Mouse (Mus musculus): Measurements from ENCODE around the gene Npvf. TPM values are rescaled to one million over a fixed set of nuclear protein-coding genes. Genes with fewer than 3 reads are reported as not detected.

Gene Npvf
- 0.29 TPM in 1 of 2 replicates, not detected in the other for polyA plus RNA-seq (2016; fragmentation: Nextera tagmentation; extraction: Ambion mirVana)

GRCm38 (mm10) chr6:50654356-50654755 lies at the start of gene Npvf:
Gene Npvf (minus strand): TSS chr6:50654439.
- H3K9ac ChIP-seq, result no peak within 1 kb of the TSS
- H3K36me3 ChIP-seq, result no peaks in the 10 kb centered on the region
- no peak within 1 kb of the TSS for H3K4me2 ChIP-seq (replicated peaks)
- no peaks in the 10 kb centered on the region for H3K4me1 ChIP-seq
- no peak within 1 kb of the TSS for H3K4me3 ChIP-seq
- ATAC-seq (ENCODE audit: insufficient number of reproducible peaks, insufficient read depth, low FRiP score, low TSS enrichment), result no peak
- WGBS, result 69% methylated on average over 4 of the region's 4 CpGs
- H3K27ac ChIP-seq, result no peak within 1 kb of the TSS
- no peaks in the 10 kb centered on the region for H3K9me3 ChIP-seq
- H3K27me3 ChIP-seq, result no peaks in the 10 kb centered on the region

DNA sequence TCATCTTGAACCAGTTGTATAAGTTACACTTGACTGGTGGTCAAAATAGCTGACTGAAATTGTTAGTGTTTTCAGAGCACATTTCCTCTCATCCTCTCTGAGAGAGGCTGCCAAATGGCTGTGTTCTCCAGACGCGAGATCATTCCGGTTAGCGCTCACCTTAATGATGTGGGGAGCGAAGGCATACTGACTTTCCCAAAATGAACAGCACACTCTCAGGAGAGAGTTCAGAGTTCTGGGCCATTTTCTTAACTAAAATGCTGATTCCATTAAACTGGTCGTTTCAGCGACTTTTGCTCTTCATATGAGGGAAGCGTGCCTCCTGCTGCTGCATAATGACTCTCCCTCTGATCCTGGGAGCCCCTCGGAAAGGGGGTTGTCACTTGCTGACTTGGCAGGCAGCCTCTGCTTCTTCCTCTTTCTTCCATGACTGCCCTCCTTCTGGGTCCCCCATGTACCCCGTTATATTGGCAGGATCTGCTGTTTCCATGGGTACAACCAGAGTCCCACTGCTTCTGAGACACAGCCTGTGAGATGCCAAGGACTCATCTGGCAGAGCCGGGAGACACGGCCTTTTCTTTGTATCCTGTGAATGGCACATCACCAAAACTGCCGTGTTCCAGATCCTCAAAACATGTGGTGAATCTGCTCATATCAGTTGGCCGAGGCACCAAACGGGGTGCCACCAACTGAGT lies 35.0 kb upstream of the Npvf start:
- no peaks in the 10 kb centered on the region for H3K36me3 ChIP-seq
- peaks cover 6% of the 10 kb centered on the region; the same call in 1 of the 2 replicates for H3K4me1 ChIP-seq
- H3K4me3 ChIP-seq, result no peak overlapping the region
- H3K27ac ChIP-seq, result no peak overlapping the region
- no peak overlapping the region for H3K4me2 ChIP-seq (replicated peaks)
- H3K9ac ChIP-seq, result no peak overlapping the region
- no peaks in the 10 kb centered on the region for H3K9me3 ChIP-seq
- 65% methylated on average over 15 of the region's 15 CpGs for WGBS
- ATAC-seq (ENCODE audit: insufficient number of reproducible peaks, insufficient read depth, low FRiP score, low TSS enrichment), result no peak
- no peaks in the 10 kb centered on the region for H3K27me3 ChIP-seq

- Histone ChIP-seq H3K27me3 (peaks cover 5% of the 10 kb centered on the region; the same call in 1 of the 2 replicates), H3K27ac (no peak overlapping the region), H3K4me2 (replicated peaks) (no peak overlapping the region), H3K4me3 (no peak overlapping the region), H3K9ac (no peak overlapping the region), H3K4me1 (peaks cover 6% of the 10 kb centered on the region; the same call in 1 of the 2 replicates), H3K9me3 (no peaks in the 10 kb centered on the region), H3K36me3 (no peaks in the 10 kb centered on the region)
- WGBS, result 46% methylated on average over 7 of the region's 7 CpGs
- ATAC-seq (ENCODE audit: insufficient number of reproducible peaks, insufficient read depth, low FRiP score, low TSS enrichment), result no peak
These were observed 30.6 kb upstream of the Npvf start for GRCm38 (mm10) chr6:50684646-50685415.

GRCm38 (mm10) chr6:50681491-50681890 lies 27.3 kb upstream of the Npvf start:
- H3K9ac ChIP-seq, result no peak overlapping the region
- no peak for ATAC-seq (ENCODE audit: insufficient number of reproducible peaks, insufficient read depth, low FRiP score, low TSS enrichment)
- H3K9me3 ChIP-seq, result no peaks in the 10 kb centered on the region
- H3K27ac ChIP-seq, result no peak overlapping the region
- H3K4me2 ChIP-seq (replicated peaks), result no peak overlapping the region
- no peak overlapping the region for H3K4me3 ChIP-seq
- peaks cover 5% of the 10 kb centered on the region; the same call in 1 of the 2 replicates for H3K27me3 ChIP-seq
- H3K36me3 ChIP-seq, result no peaks in the 10 kb centered on the region
- H3K4me1 ChIP-seq, result 0 out of 2 replicates have a peak, but pooled peaks cover 6% of the 10 kb centered on the region
- 25% methylated on average over 5 of the region's 5 CpGs for WGBS

- 61% methylated on average over 20 of the region's 20 CpGs for WGBS
- Histone ChIP-seq H3K4me2 (replicated peaks) (no peak overlapping the region), H3K27me3 (peaks cover 5% of the 10 kb centered on the region; the same call in 1 of the 2 replicates)
These were observed 26.3 kb upstream of the Npvf start for GRCm38 (mm10) chr6:50680224-50681215.

DNA sequence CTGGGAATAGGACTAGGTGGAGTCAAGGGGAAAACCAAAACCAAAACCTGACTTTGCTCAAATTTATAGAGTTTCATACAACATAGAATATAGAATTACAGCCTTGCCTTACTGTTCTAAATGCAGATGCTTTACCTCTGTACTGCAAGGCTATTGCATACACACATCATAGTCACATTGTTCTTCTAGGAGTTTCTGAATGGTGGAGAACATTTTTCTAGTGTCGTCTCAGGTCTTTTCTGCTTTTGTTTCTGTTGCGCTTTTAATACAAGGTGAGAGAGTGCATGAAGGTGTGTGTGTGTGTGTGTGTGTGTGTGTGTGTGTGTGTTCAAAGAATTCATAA lies 25.2 kb upstream of the Npvf start:
- 0 out of 2 replicates have a peak overlapping the region, but pooled peaks have one; percentile 7 for H3K27ac ChIP-seq
- H3K4me1 ChIP-seq, result no peaks in the 10 kb centered on the region
- WGBS, result 82% methylated on average over 2 of the region's 2 CpGs
- H3K27me3 ChIP-seq, result peaks cover 5% of the 10 kb centered on the region; the same call in 1 of the 2 replicates
- ATAC-seq (ENCODE audit: insufficient number of reproducible peaks, insufficient read depth, low FRiP score, low TSS enrichment), result no peak
- H3K9me3 ChIP-seq, result no peaks in the 10 kb centered on the region
- no peak overlapping the region for H3K4me2 ChIP-seq (replicated peaks)
- H3K9ac ChIP-seq, result no peak overlapping the region
- H3K4me3 ChIP-seq, result no peak overlapping the region
- H3K36me3 ChIP-seq, result no peaks in the 10 kb centered on the region

More at GRCm38 (mm10) chr6:50680224-50681215, 26.3 kb upstream of the Npvf start:
- no peak for ATAC-seq (ENCODE audit: insufficient number of reproducible peaks, insufficient read depth, low FRiP score, low TSS enrichment)
- 0 out of 2 replicates have a peak, but pooled peaks cover 6% of the 10 kb centered on the region for H3K4me1 ChIP-seq
- H3K9me3 ChIP-seq, result no peaks in the 10 kb centered on the region
- H3K4me3 ChIP-seq, result no peak overlapping the region
- no peak overlapping the region for H3K9ac ChIP-seq
- no peaks in the 10 kb centered on the region for H3K36me3 ChIP-seq
- H3K27ac ChIP-seq, result no peak overlapping the region

- 27% methylated on average over 8 of the region's 8 CpGs for WGBS
- H3K36me3 ChIP-seq, result no peaks in the 10 kb centered on the region
- no peaks in the 10 kb centered on the region for H3K9me3 ChIP-seq
- H3K4me1 ChIP-seq, result no peaks in the 10 kb centered on the region
- peak overlapping the region; percentile 7; the same call in 1 of the 2 replicates for H3K27ac ChIP-seq
- 0 out of 2 replicates have a peak, but pooled peaks have one; percentile 22 for ATAC-seq (ENCODE audit: insufficient number of reproducible peaks, insufficient read depth, low FRiP score, low TSS enrichment)
- H3K4me2 ChIP-seq (replicated peaks), result no peak overlapping the region
- H3K4me3 ChIP-seq, result no peak overlapping the region
- no peak overlapping the region for H3K9ac ChIP-seq
- peaks cover 5% of the 10 kb centered on the region; the same call in 1 of the 2 replicates for H3K27me3 ChIP-seq
These were observed 24.7 kb upstream of the Npvf start for GRCm38 (mm10) chr6:50678826-50679485.

GRCm38 (mm10) chr6:50671191-50671590 lies 17.0 kb upstream of the Npvf start:
- no peak overlapping the region for H3K4me3 ChIP-seq
- no peak overlapping the region for H3K9ac ChIP-seq
- H3K9me3 ChIP-seq, result no peaks in the 10 kb centered on the region
- H3K27ac ChIP-seq, result no peak overlapping the region
- no peaks in the 10 kb centered on the region for H3K4me1 ChIP-seq
- no peaks in the 10 kb centered on the region for H3K27me3 ChIP-seq
- no peaks in the 10 kb centered on the region for H3K36me3 ChIP-seq
- no peak for ATAC-seq (ENCODE audit: insufficient number of reproducible peaks, insufficient read depth, low FRiP score, low TSS enrichment)
- no peak overlapping the region for H3K4me2 ChIP-seq (replicated peaks)
- 89% methylated on average over 3 of the region's 3 CpGs for whole genome bisulfite sequencing

DNA sequence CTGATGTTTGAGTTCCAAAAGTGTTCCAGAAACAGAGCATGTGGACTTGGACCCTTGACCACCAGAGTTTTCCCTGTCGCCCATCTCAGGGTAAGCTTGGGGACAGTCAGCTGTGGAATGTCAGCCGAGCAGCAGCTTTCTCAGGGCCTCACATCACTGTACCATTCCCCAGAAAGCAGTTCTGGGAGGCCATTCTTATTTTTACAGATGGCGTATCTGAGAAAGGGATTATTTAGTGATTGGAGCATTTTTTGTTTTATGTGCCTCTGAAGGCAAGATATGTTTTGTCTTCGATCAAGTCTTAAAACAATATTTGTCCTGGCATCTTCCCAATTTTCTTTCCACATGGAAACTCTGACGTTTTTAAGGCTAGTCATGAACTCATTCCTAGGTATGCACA lies 12.7 kb upstream of the Npvf start:
- H3K9me3 ChIP-seq, result no peaks in the 10 kb centered on the region
- H3K9ac ChIP-seq, result no peak overlapping the region
- H3K4me1 ChIP-seq, result no peaks in the 10 kb centered on the region
- H3K4me2 ChIP-seq (replicated peaks), result no peak overlapping the region
- no peaks in the 10 kb centered on the region for H3K27me3 ChIP-seq
- ATAC-seq (ENCODE audit: insufficient number of reproducible peaks, insufficient read depth, low FRiP score, low TSS enrichment), result no peak
- WGBS, result 58% methylated on average over 5 of the region's 5 CpGs
- no peak overlapping the region for H3K4me3 ChIP-seq
- H3K27ac ChIP-seq, result no peak overlapping the region; the same call in 1 of the 2 replicates
- H3K36me3 ChIP-seq, result no peaks in the 10 kb centered on the region

DNA sequence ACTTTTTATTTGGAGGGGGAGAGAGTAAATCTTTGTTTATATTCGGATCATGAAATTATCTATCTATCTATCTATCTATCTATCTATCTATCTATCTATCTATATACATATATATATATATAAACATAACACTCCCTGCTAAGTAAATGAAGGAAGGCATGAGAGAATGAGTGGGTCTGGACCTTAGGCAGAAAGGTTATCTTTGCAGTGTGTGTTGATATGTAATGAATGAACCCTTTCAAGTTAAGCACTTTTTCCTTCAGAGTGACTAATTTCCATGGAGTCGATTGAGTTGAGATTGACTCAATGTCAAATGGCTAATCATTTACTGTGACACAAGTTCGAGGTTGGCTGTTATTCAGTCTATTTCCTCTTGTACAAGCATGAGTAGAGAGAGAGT lies 10.8 kb upstream of the Npvf start:
- Histone ChIP-seq H3K27ac (no peak overlapping the region), H3K4me1 (0 out of 2 replicates have a peak, but pooled peaks cover 4% of the 10 kb centered on the region), H3K4me2 (replicated peaks) (no peak overlapping the region), H3K9me3 (no peaks in the 10 kb centered on the region), H3K9ac (no peak overlapping the region), H3K36me3 (no peaks in the 10 kb centered on the region), H3K4me3 (no peak overlapping the region), H3K27me3 (no peaks in the 10 kb centered on the region)
- no peak for ATAC-seq (ENCODE audit: insufficient number of reproducible peaks, insufficient read depth, low FRiP score, low TSS enrichment)
- 81% methylated on average over 3 of the region's 3 CpGs for WGBS
